Mouse (Mus musculus): ENCODE data around the gene Rhoc. TPM values are rescaled to one million over a fixed set of nuclear protein-coding genes. Genes with fewer than 3 reads are reported as not detected.
A peak's percentile ranks its signal among the peaks of the same experiment; 100 is the strongest.

The Rhoc gene
- polyA plus RNA-seq, 1 experiment from 2014 or later: 87.0 TPM

DNA sequence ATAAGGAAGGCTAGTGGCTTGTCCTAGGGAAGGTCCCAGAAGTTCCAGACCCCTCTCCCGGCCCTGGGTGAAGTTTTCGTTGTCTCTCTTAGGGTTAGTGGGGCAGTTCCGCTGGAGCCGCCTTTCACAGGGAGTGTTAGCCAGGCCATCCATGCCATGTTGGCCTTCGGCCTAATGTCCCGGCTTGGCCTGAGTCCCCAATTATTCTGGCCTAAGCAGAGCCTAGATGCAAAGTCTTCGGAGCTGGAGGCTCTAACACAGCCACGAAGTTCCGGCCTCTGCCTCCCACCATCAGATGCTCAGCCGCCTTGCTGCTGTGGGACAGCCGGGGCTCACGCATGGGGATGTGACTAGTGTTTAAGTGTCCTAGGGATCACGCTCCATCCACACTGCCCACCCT lies 1.6 kb downstream of the Rhoc start:
- H3K27me3 ChIP-seq (ENCODE audit: low read depth, poor library complexity, severe bottlenecking): peaks cover 54% of the 10 kb centered on the region
- H3K36me3 ChIP-seq: peaks cover 28% of the 10 kb centered on the region
- no peak for DNase-seq (ENCODE audit: low spot score)
- peak overlapping the region; percentile 65 for H3K4me3 ChIP-seq
- whole genome bisulfite sequencing: 33% methylated on average over 13 of the region's 13 CpGs
- H3K9me3 ChIP-seq (replicated peaks): no peaks in the 10 kb centered on the region
- H3K4me1 ChIP-seq: peaks cover 59% of the 10 kb centered on the region
- peak overlapping the region; percentile 86 for H3K27ac ChIP-seq (replicated peaks)

DNA sequence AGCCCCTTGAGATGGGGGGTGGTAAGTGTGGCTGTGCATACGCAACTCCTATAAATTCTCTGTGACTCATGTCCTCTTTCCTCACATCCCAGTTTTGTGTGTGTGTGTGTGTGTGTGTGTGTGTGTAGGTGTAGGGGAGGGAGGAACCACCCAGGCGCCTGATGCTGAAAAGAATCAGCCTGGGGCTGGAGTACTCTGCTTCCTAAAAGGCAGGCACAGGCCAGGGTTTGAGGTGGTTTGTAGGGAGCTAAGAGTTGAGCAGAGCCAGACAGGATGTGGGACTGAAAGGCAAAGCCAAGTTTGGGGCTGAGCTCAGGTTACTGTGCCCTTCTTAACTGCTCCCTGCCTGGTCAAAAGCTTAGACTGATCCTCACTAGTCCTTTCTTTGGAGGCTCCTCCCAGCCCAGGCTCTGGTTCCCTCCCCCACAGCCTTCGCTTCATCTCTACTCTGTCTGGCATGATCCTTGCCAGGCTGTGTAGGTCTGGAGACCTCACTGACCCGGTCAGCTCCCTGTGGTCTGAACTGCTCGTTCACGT lies 2.3 kb downstream of the Rhoc start:
- H3K4me1 ChIP-seq: peaks cover 65% of the 10 kb centered on the region
- peaks cover 35% of the 10 kb centered on the region for H3K36me3 ChIP-seq
- peak overlapping the region; percentile 65 for H3K4me3 ChIP-seq
- peak overlapping the region; percentile 66 for H3K27ac ChIP-seq (replicated peaks)
- H3K9me3 ChIP-seq (replicated peaks): no peaks in the 10 kb centered on the region
- DNase-seq (ENCODE audit: low spot score): peak; percentile 48
- WGBS: 27% methylated on average over 6 of the region's 6 CpGs
- peaks cover 48% of the 10 kb centered on the region for H3K27me3 ChIP-seq (ENCODE audit: low read depth, poor library complexity, severe bottlenecking)

DNA sequence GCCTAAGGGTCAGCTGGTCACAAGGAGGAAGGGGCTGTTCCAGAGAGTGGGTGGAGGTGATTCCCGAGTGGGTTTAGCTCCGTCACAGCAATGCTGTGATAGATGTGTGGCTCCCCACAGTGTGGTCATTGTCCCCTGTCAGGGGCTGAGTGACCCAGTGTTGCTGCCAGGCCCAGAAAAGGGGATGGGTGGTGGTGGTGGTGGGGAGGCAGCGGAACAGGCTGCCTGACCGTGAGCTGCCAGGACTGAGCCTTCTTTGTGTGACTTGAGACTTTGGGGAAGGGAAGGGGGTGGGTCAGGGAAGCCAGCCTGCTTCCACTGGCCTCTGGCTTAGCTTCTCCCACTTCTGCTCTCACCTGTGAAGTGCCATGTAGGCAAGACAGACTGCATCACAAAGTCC lies 2.8 kb downstream of the Rhoc start:
- peaks cover 71% of the 10 kb centered on the region for H3K4me1 ChIP-seq
- peak overlapping the region; percentile 65 for H3K4me3 ChIP-seq
- H3K27me3 ChIP-seq (ENCODE audit: low read depth, poor library complexity, severe bottlenecking): peaks cover 42% of the 10 kb centered on the region
- no peak for DNase-seq (ENCODE audit: low spot score)
- peak overlapping the region; percentile 66 for H3K27ac ChIP-seq (replicated peaks)
- H3K36me3 ChIP-seq: peaks cover 40% of the 10 kb centered on the region
- no peaks in the 10 kb centered on the region for H3K9me3 ChIP-seq (replicated peaks)
- 31% methylated on average over 4 of the region's 4 CpGs for WGBS

DNA sequence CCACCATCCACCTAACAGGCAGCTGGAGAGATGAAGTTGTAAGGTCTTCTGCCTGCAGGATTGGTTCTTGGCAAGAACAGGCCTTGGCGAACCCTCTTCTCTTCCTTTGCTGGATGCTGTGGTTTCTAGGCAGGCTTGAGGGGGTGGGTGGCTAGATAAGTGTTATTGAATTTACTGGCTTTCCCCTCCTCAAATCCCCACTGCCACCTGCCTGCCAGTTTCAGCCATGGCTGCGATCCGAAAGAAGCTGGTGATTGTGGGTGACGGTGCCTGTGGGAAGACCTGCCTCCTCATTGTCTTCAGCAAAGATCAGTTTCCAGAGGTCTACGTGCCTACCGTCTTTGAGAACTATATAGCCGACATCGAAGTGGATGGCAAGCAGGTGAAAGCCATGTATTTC lies 3.5 kb downstream of the Rhoc start:
- Histone ChIP-seq H3K36me3 (peaks cover 45% of the 10 kb centered on the region), H3K27ac (replicated peaks) (no peak overlapping the region), H3K27me3 (ENCODE audit: low read depth, poor library complexity, severe bottlenecking) (peaks cover 35% of the 10 kb centered on the region), H3K9me3 (replicated peaks) (no peaks in the 10 kb centered on the region), H3K4me1 (peaks cover 72% of the 10 kb centered on the region), H3K4me3 (no peak overlapping the region)
- DNase-seq (ENCODE audit: low spot score): no peak
- WGBS: 93% methylated on average over 8 of the region's 8 CpGs

DNA sequence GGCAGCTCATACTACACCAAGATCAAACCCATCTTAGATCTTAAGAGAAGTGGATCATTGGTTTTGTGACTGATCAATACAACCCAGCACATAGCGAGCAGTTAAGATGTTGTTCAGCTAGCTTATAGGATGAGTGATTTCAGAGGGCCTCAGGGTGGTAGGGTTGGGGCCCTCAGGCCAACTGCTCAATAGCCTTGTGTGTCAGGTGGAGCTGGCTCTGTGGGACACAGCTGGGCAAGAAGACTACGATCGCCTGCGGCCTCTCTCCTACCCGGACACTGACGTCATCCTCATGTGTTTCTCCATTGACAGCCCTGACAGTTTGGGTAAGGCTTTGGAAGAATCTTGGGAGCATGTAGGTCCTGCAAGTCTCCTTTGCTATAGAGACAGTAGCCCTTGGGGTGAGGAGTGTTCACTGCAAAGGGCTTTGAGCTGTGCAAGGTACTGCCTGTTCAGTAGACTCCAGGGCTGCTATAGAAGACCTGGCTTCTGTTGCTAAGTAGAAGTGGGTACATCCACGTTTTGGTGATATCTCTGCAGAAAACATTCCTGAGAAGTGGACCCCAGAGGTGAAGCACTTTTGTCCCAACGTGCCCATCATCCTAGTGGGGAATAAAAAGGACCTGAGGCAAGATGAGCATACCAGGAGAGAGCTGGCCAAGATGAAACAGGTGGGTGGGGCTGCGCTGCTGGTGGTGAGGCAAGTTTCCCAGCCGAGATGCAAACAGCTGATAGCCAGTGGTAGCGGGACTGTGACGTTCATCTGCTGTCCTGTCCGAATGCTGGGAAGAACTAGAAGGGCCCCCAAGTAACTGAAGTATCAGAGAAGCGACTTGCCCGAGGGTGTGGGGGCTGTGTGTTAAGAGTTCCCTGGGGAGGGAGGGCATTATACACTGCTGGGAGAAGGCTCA lies 4.4 kb downstream of the Rhoc start:
- H3K4me3 ChIP-seq: no peak overlapping the region
- H3K36me3 ChIP-seq: peaks cover 50% of the 10 kb centered on the region
- no peaks in the 10 kb centered on the region for H3K9me3 ChIP-seq (replicated peaks)
- no peak for DNase-seq (ENCODE audit: low spot score)
- no peak overlapping the region for H3K27ac ChIP-seq (replicated peaks)
- 82% methylated on average over 15 of the region's 15 CpGs for WGBS
- peaks cover 26% of the 10 kb centered on the region for H3K27me3 ChIP-seq (ENCODE audit: low read depth, poor library complexity, severe bottlenecking)
- peaks cover 72% of the 10 kb centered on the region for H3K4me1 ChIP-seq

DNA sequence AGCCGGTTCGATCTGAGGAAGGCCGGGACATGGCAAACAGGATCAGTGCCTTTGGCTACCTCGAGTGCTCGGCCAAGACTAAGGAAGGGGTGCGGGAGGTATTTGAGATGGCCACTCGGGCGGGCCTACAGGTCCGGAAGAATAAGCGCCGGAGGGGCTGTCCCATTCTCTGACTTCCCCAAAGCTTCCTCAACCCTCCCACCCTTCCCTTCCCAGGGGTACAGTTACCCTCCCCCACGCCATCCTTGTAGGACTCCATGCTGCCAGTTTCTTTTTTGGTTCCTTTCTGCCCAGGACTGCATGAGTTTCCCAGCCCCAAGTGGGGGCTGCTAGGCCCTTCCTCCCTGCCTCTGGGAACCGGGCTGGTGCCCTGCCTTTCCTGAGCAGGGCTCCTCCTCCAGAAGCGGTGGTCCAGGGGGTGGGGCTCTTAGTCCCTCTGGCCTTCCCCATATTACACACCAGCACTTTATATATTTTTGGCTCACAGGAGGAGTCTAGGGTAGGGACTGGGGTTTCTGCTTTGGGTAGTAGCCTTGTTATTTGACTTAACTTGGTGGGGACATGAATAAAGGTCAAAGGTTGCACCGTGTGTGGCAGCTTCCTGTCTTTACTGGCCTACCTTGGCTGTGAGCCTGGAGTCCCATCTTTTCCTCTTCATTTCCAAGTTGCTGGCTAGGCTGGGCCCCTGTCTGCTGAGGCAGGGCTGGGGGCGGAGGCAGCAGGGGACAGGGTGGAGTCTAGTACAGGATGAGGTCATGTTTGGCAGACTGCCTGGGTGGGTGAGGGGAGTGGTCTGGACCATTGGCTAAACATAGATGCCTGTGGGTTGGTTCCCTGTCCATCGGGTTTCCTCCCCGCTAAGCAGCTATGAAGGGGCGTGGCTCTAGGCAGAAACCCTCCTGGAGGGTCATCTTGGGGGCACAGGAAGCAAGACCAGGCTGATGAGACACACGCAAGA lies 6.0 kb downstream of the Rhoc start:
- Histone ChIP-seq H3K9me3 (replicated peaks) (no peaks in the 10 kb centered on the region), H3K27ac (replicated peaks) (peak overlapping the region; percentile 67), H3K4me1 (peaks cover 62% of the 10 kb centered on the region), H3K4me3 (no peak overlapping the region), H3K27me3 (ENCODE audit: low read depth, poor library complexity, severe bottlenecking) (peaks cover 19% of the 10 kb centered on the region), H3K36me3 (peaks cover 50% of the 10 kb centered on the region)
- WGBS: 67% methylated on average over 20 of the region's 20 CpGs
- peak; percentile 77 for DNase-seq (ENCODE audit: low spot score)

DNA sequence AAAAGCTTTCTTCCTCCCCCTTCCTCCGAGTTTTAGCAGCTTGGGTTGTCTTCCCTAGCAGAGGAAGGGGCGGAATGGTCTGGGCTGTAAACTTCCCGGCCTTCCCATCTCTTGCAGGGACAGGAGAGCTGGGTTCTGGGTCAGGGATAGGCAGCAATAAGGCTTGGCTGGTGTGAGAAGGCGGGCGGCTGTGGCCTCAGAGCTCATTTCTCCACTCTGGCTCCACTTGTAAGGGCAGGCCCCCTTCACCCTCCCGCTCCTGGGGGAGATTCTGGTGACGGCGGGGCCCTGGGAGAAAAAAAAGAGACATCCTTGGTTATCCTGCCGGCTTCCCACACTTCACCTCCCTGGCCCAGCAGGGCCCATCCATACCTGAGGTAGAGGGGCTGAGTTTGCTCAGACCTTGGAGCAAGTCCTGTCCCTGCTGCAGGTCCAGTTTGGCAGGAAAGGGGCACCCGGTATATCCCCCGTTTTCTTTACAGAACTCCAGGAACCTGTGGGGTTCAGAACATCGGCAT lies 6.8 kb downstream of the Rhoc start:
- Histone ChIP-seq H3K36me3 (peaks cover 51% of the 10 kb centered on the region), H3K4me3 (no peak overlapping the region), H3K27ac (replicated peaks) (peak overlapping the region; percentile 67), H3K4me1 (peaks cover 53% of the 10 kb centered on the region), H3K27me3 (ENCODE audit: low read depth, poor library complexity, severe bottlenecking) (peaks cover 12% of the 10 kb centered on the region), H3K9me3 (replicated peaks) (no peaks in the 10 kb centered on the region)
- DNase-seq (ENCODE audit: low spot score): no peak
- 79% methylated on average over 12 of the region's 12 CpGs for WGBS

DNA sequence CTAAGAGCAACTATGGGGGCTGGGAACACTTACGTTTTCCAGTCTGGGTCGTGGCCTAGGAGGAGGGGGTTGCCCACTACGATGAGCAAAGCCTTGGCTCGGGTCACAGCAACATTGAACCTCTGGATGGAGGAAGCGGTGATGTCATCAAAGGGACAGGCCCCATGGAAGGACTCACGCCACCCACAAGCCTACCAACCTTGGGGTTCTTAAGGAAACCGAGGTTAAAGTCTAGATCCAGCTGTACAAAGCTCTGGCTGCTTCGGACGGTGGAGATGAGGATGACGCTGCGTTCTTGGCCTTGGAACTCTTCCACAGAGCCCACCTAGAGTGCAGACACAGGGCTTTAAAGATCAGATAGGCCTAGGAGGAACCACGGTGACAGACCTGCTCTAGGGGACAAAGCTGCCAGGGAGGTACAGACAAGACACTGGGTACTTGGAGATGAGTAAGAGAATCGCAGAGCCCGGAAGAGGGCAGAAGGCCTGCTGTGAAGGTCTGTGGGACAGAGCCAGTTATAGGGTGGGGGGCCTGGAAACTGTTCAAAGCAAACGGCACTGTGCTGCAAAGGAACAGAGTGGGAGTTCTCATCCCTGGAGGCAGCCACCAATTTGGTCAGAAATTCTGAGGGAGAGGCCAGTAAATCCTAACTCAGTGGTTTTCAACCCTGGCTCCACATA lies 7.6 kb downstream of the Rhoc start:
- Histone ChIP-seq H3K27me3 (ENCODE audit: low read depth, poor library complexity, severe bottlenecking) (peaks cover 5% of the 10 kb centered on the region; the same call in 1 of the 2 replicates), H3K4me3 (no peak overlapping the region), H3K36me3 (peaks cover 58% of the 10 kb centered on the region), H3K27ac (replicated peaks) (no peak overlapping the region), H3K4me1 (peaks cover 45% of the 10 kb centered on the region), H3K9me3 (replicated peaks) (no peaks in the 10 kb centered on the region)
- 82% methylated on average over 15 of the region's 15 CpGs for WGBS
- DNase-seq (ENCODE audit: low spot score): no peak

DNA sequence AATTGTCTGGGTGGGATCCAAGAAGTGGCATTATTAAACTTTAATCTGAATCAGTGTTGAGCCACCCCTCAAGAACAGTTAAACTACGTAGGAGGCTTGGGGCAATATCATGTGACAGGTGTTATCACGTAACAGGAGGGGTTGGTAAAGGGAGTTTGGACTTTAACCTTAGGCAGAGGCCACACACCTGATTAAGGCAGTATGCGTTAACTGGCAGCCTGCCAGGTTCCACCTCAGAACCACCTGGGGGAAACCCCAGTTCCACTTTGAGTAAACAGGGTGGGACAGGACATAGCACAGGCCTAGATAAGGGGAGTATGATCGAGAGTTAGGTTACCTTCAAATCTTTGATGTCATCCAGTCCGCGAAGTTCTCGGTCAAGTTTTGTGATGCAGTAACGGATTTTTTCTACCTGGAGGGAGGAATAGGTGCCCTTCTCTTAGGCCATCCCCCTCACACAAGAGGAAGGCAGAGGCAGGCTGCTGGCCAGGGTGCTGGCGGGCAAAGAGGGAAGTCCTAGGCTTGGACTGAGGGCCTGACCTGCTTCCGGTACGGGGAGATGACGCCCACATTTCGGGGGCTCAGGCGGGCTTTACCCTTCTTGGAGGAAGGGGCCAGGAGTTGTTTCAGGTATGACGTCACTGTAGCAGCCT lies 8.4 kb downstream of the Rhoc start:
- H3K4me3 ChIP-seq: no peak overlapping the region
- no peaks in the 10 kb centered on the region for H3K27me3 ChIP-seq (ENCODE audit: low read depth, poor library complexity, severe bottlenecking)
- no peaks in the 10 kb centered on the region for H3K9me3 ChIP-seq (replicated peaks)
- H3K36me3 ChIP-seq: peaks cover 60% of the 10 kb centered on the region
- H3K27ac ChIP-seq (replicated peaks): no peak overlapping the region
- DNase-seq (ENCODE audit: low spot score): no peak
- WGBS: 91% methylated on average over 15 of the region's 15 CpGs
- H3K4me1 ChIP-seq: peaks cover 38% of the 10 kb centered on the region

DNA sequence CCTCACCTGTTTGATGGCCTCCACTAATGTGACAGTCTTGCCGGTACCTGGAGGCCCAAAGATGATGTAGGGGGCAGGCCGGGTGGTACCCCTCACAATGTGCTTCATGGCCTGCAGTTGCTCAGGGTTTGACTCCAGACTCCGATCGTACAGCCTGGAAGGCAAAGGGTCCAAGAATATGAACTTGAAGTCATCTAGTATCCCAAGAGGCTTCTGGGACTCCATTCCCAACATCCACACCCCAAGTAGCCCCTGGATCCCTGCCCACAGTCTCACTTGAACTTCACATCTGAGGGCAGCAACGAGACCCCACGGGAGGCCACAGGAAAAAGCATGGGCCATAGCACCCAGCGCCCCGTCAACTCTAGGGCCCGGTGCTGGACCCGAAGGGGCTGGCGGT lies 12.5 kb downstream of the Rhoc start:
- Histone ChIP-seq H3K27me3 (ENCODE audit: low read depth, poor library complexity, severe bottlenecking) (no peaks in the 10 kb centered on the region), H3K4me1 (peaks cover 4% of the 10 kb centered on the region), H3K4me3 (no peak overlapping the region), H3K36me3 (peaks cover 28% of the 10 kb centered on the region), H3K9me3 (replicated peaks) (no peaks in the 10 kb centered on the region), H3K27ac (replicated peaks) (no peak overlapping the region)
- 96% methylated on average over 11 of the region's 11 CpGs for WGBS
- DNase-seq (ENCODE audit: low spot score): no peak

DNA sequence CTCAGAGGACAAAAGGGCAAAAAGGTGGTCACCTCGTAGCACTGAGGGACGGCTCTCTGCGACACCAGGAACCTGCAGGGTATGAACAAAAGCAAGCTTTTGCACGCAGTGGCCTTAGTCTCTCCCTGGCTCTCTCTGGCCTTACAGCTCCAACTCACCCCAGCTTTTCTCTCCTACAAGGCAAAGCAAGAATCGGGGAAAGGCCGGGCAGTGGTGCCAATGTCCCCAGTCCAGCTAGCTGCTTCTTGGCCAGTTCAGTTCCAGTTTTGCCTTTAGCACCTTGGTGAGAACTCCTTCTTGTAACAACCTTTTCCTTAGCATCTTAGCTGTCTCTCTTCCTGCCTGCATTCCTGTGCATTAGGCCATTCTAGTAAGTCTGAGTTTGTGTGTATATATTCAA lies 13.3 kb downstream of the Rhoc start:
- no peak for DNase-seq (ENCODE audit: low spot score)
- Histone ChIP-seq H3K9me3 (replicated peaks) (no peaks in the 10 kb centered on the region), H3K27ac (replicated peaks) (no peak overlapping the region), H3K4me1 (no peaks in the 10 kb centered on the region), H3K4me3 (no peak overlapping the region), H3K36me3 (peaks cover 21% of the 10 kb centered on the region), H3K27me3 (ENCODE audit: low read depth, poor library complexity, severe bottlenecking) (no peaks in the 10 kb centered on the region)
- 87% methylated on average over 6 of the region's 6 CpGs for WGBS
